Mouse (Mus musculus): ENCODE measurements around the gene Pde6d. TPM values are rescaled to one million over a fixed set of nuclear protein-coding genes. Genes with fewer than 3 reads are reported as not detected.
A peak's percentile ranks its signal among the peaks of the same experiment; 100 is the strongest.
"Not testable (repeated sequence)": the region's sequence is repeated elsewhere in the genome, so short reads cannot be mapped to it uniquely, and the experiment has no call there.

The Pde6d gene
- total RNA-seq, 2 experiments from 2014 or later = 3.7 to 6.9 TPM

DNA sequence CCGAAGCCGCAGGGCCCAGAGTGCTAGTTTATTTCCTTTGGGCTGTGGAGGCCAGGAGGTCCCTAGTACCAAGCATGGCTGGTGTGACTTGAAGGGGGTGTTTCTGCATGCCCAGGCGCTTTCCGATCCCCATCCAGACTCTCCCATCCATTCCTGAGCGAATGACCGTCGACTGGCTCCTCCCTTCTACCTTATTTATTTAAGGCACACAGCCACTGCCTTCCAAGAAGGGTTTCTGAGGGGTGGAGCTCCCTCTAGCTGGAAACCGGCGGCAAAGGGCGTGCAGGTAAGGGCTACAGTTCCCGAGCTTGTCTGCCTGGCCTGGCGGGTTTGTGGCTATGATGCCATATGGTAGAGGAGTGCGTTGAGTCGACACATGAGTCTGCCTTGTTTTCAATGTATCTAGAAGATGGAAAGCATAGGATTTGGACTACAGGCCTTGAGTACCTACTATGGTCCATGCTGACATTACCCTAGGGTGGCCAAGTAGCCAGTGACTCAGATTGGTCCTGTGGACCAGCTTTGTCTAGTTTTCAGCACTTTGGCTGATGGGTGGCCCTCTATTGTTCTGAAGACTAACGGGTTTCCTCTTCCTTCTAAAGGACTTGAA is 53.8 kb downstream of the Pde6d start:
- ATAC-seq (replicated peaks; ENCODE audit: low FRiP score, poor library complexity, severe bottlenecking) = peak; percentile 39

DNA sequence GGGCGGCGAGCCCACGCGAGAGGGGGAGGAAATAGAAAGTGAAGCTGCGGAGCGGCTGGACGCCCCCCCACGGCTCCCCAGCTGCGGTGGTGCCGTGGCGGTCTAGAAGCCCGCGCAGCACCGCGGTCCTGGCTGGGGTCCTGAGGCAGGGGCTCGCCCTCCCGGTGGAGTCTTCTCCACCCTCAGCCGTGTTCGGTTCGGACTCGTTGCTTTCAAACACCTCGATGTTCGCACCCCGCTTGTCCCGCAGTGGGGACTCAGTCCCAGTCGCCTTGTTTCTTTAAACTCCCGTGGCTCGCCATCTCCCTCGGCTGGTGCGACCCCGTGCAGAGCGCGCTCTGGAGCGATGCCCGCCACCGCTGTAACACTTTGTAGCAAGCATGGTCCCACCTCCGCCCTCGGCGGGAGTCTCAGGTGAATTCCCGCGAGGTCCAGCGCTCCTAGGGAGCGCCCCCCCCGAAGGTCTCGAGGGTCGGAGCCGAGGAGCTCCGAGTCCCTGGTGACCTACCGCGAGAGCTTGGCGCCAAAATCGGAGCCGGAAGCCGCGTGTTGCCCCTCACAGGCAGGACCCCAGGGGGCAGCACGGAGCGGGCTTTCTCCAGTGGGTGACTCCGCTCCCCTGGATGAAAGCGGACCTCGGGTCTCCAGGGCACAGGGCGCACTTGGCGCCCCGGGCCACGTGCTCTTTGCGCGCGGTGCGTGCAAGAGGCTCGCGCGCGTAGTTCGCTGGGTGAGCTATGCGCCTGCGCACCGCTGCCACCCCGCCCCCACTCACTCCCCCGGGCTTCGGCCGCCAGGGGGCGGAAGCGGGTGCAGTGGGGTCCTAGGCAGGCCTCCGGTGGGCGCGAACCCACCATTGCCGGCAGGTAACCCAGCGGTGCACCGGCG is 54.6 kb downstream of the Pde6d start:
- ATAC-seq (replicated peaks; ENCODE audit: low FRiP score, poor library complexity, severe bottlenecking) = peak; percentile 29

DNA sequence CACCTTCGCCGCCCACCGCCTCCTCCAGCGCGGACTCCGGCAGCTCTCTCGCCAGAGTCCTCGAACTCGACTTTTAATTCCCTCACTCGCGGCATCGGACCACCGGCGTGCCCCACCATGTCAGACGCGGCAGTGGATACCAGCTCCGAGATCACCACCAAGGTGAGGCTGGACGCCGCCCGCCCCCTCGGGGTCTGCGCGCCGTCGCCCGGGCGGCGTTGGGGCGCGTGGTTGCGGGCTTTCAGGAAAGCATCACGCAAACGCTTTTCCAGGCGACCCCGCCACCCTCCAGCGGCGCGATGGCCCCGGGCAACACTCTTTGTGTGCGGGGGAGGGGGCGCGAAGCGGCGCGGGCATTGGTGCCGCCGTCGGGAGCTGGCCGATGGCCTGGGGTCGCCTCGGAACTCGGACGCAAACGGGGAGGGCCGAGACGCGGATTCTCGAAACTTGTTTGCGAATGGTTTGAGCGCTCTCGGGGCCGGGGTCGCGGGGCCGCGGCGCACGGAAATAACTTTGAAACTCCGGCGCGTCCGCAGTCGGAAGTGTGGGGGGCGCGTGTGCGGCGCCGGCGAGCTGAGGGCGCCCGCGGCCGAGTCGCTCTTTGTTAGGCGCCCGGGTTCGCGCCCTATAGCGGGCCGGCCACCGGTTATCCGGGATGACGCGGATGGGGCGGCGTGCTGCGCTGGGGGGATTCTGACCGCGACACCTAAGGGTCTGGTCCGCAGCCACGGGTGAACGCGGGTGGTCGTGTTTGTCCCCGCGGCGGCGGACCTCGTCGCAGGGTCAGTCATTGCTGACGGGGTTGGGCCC is 55.4 kb downstream of the Pde6d start:
- ATAC-seq (replicated peaks; ENCODE audit: low FRiP score, poor library complexity, severe bottlenecking) = no peak

DNA sequence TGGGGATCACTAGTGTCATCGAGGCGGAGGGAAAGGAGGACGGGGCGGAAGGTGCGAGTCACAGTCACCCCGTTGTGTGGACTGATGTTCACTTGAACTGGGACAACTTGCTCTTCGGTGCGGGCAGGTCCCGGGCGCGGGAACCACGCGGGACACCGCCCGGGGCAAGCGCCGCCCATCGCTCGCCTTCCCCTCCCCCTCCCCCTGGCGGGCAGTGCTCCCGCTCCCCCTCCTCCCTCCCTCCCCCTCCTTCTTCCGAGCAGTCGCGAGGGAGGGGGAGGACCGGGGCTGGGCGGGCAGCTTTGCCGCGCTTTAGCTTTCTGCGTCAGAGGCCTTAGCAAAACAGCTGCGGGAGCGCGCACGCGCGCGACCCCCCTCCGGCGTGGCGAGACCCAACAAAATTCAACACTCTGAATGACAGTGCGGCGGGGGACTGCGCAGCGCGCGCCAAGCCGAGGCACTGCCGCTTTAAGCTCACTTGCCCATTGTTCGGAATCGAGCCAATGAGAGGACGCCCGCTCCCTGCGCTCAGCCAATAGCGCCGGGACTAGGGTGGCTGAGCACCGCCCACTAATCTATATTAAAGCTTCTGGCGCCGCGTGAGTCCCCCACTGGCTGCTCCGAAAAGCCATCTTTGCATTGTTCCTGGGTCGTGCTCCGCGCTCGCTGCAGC is 56.2 kb downstream of the Pde6d start, which contains the start of gene Ptma:
Ptma (plus strand) TSS at position 611 of the 673 bp plus-strand sequence.
- ATAC-seq (replicated peaks; ENCODE audit: low FRiP score, poor library complexity, severe bottlenecking) = peak; percentile 60

DNA sequence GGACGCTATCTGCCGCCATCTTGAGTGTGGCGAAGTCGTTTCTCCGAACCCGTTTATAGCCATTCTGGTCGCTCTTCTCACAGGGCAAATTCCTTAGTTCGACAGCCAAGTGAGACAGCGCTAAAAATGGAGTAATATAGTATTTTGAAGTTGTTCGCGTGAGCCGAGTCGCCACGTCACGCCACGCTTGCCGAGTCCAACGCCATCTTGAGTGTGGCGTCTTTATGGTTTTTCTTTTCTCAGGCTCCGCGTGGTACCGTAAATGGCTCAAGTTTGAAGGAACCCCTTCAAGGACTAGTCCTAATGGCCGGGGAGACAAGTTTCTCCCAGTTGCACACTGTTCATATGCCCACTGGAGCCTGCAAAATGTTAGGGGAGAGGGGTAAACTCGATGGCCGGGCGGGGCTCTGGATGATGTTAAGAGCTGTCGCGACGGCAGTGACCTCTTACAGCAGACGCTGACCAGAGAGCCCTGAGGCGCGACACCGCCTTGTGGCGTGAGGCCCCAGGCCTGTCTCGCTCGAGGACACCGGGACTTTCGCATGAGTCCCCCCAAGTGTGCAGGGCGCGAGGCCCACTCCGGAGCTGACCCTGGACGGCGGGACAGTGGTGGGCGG is 56.8 kb downstream of the Pde6d start:
- peak; percentile 51 for ATAC-seq (replicated peaks; ENCODE audit: low FRiP score, poor library complexity, severe bottlenecking)

DNA sequence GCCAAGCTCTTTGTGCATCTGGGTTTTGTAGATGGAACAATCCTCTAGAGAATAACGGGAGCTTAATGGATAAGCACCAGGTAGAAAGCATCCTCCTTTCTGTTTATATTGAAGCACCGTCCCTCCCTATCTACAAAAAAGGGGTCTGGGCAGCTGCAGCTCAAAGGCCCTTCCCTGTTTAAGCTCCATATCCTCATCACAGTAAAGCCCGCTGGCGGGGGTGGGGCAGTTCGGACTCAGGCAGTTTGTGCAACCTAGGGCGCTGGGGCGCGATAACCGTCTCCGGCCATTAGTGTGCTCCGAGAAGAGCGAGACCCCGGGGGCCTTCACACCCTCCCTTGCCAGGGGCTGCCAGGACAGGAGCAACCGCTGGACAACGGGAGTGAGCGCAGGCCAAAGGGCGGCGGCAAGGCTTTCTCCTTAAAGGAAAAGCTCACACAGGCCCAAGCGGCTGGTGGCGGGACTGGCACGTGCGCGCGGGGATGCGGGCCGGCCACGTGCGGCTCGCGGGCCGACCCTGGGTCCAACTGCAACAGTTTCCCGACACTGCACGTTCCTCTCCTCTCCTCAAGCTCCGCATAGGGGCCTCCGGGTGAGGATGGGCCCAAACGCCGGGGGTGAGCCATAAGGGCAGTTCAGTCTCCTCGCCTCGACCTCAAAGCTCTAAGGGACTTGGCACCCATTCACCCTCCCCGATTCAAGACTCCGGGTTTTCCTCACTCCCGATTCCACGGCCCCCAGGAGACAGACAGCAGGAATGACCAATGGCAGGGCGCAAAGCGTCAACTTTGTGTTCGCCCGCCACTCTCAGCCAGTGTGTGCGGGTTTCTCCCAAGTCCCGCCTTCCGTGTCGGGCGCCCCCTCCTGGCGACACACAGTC is 57.6 kb downstream of the Pde6d start:
- ATAC-seq (replicated peaks; ENCODE audit: low FRiP score, poor library complexity, severe bottlenecking) = peak; percentile 62

DNA sequence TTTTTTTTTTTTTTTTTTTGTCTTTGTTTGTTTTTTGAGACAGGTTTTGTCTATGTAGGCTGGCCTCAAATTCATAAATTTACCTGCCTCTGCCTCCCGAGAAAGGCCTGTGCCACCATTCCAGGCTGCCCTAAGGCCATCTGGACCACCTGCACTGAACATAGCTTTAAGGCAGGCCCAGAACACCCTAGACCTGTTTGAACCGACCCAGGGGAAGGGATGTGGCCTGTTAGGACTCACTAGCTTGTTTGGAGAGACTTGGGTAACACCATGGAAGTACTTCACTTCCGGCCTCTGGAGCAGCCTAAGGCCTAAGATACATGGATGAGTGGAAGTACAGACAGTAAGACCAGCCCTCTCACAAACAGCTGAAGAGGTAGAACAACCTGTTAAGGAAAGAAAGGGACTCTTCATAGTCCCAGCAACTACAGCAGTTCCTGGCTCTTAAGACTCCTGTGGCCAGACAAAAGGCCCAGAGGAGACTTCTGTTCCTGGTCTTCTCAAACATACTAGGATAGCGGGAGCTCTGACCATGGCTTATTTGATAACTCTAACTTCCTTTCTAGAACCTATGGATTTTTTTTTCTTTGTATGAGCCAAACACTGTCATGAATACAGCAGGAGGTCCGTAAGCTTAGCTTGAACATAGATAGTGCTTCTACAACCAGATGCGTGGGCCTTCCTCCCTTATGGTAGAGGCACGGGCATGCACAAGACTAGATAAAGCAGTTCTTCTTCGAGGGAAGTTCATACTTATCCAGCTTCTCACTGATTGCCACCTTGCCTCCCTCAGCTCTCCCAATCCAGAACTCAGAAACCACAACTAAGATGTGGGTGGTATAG is 58.4 kb downstream of the Pde6d start:
- no peak for ATAC-seq (replicated peaks; ENCODE audit: low FRiP score, poor library complexity, severe bottlenecking)

DNA sequence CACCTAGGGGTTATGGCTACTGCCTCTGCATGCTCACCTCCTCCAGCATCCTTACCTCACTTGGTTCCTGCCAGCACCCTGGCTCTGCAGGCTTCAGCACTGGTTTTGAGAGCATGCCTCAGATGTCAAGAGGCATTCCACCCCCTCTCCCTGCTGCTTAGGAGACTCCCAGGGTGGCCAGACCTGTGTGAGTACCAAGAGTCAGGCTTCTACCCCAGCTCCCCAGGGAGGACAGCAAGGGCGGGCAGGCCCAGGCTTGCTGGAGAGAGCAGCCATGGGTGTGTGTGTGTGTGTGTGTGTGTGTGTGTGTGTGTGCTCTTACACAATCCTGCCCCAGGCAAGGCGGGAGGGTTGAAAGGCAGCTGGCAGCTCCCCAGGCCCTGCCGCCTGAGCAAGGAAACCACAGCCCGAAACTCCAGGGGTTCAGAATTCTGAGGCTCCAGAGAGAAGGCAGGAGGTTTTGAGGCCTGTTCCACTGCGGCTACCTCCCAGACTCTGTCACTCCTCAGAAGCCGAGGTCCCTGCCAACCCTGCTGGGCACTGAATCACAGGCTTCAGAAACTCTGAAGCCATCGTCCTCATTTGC is 60.0 kb downstream of the Pde6d start:
- no peak for ATAC-seq (replicated peaks; ENCODE audit: low FRiP score, poor library complexity, severe bottlenecking)

DNA sequence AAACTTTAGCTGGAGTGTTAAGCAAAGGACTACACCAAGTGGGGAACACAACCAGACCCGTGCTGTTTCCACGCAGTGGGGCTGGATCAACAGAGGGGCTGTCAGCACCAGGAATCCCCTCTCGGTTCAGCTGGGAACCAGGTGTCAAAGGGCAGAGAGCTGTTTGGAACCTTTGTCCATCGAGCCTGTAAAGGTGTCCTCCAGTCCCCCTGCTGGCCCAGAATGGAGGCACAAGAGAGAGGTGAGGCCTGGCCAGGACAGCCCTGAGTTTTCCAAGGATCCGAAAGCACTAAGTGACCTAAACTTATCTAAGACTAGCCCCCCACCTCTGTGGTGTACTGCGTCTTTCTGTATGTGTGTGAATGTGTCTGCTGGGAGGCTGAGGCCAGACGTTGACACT is 62.1 kb downstream of the Pde6d start:
- ATAC-seq (replicated peaks; ENCODE audit: low FRiP score, poor library complexity, severe bottlenecking) = 0 out of 2 replicates have a peak, but pooled peaks have one; percentile 18

DNA sequence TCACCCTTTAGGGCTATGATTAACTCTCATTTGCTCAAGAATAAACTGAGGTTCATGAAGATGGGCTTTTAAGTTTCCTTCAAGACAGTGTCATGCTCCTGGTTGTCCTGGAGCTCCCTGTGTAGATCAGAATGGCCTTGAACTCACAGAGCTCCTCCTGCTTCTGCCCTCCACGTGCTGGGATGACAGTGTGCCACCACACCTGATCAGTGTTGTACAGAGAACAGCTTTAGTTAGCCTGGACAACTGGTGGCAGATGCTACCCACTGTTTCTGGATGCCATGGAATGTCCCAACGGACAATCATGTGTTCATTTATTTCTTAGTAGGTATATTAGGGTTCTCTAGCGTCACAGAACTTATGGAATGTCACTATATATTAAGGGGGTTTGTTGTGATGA is 65.4 kb downstream of the Pde6d start:
- no peak for ATAC-seq (replicated peaks; ENCODE audit: low FRiP score, poor library complexity, severe bottlenecking)

DNA sequence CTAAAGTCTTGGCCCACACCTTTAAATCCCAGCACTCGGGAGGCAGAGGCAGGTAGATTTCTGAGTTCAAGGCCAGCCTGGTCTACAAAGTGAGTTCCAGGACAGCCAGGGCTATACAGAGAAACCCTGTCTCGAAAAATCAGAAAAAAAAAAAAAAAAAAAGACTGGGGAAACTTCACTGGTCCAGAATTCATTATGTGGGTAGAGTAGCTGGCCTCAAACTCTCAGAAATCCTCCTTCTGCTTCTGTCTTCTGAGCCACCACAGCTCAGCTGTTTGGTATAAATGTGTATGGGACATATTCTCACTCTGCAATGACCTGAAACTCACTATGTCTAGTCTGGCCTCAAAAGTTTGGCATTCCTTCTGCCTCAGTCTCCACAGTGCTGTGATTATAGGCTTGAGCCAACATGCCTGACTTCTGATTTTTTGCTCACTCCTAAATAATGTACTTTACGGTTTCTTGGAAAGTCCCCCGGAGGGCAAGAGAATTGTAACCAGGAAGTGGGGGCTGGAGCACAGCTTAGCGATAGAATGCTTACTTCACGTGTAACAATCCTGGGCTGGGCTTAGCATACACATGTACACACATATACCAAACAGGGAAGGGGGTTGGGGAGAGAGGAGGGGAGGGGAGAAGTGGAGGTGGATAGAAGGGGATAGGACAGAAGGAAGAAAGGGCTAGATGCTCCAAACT is 66.6 kb downstream of the Pde6d start:
- ATAC-seq (replicated peaks; ENCODE audit: low FRiP score, poor library complexity, severe bottlenecking) = no peak

DNA sequence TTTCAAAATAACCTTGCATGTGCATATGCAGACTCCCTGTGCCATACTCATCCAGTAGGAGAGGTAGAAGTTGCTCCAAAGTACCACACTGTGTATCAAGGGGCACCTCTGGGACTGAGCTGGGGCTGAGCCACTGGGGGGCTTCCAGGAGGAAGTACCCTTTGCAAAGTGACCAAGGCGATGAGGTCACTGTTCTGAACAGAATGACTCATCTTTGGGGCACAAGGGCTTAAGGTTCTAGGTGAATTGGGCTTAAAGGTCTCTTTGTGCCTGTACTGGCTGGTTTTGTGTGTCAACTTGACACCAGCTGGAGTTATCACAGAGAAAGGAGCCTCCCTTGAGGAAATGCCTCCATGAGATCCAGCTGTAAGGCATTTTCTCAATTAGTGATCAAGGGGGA is 69.4 kb downstream of the Pde6d start:
- not testable (repeated sequence) for ATAC-seq (replicated peaks; ENCODE audit: low FRiP score, poor library complexity, severe bottlenecking)

DNA sequence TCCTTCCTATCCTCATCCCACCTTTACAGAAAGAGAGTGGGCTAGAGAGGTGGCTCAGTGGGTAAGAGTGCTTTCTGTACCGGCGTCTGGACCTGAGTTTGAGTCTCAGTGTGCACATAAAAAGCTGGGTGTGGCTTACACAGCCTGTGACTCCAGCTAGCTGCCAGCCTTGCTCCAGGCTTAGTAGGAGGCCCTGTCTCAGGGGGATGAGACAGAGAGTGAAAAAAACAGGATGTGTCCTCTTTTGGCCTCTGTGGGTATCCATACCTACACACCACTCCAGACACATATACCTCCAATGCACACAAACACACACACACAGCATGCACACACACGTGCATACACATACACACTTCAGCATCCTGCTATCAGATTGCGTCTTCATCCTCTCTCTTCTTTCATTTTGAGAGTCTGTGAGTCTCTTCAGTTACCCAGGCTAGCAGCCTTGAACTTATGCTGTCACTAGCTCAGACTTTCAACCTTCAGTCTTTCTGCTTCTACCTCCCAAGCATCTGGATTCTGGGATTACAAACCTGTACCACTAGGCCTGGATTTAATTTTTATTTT is 70.2 kb downstream of the Pde6d start:
- ATAC-seq (replicated peaks; ENCODE audit: low FRiP score, poor library complexity, severe bottlenecking) = no peak

DNA sequence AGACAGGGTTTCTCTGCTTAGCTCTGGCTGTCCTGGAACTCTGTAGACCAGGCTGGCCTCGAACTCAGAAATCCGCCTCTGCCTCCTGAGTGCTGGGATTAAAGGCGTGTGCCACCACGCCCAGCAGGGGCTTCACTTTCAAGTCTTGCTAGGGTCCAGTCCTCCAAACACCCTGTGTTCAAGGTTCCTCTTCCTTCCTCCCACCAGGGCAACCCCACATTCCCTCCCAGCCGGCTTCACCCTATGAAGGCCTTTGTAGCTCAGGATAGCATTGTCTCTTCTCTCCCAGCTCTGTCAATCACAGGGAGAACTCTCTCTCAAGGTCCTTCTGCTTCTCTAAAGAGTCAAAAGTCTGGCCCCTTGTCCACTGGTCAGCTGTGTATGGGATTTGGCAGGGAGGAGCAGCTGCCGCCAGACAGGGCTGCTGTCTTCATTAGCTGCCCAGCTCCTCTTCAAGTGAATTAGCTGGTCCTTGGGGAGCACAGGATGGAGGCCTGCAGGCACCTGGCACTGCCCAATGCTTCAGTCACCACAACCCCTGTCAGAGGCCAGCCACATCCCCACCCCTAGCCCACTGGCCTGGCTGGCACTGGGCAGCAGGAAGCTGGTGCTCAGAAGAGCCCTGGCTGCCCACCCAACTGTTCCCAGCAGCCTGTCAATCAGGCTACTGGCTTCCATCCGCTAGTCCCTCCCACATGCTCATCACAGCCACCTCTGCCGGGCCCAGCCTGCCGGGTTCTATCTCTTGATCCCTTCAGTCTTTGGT is 71.6 kb downstream of the Pde6d start:
- no peak for ATAC-seq (replicated peaks; ENCODE audit: low FRiP score, poor library complexity, severe bottlenecking)

DNA sequence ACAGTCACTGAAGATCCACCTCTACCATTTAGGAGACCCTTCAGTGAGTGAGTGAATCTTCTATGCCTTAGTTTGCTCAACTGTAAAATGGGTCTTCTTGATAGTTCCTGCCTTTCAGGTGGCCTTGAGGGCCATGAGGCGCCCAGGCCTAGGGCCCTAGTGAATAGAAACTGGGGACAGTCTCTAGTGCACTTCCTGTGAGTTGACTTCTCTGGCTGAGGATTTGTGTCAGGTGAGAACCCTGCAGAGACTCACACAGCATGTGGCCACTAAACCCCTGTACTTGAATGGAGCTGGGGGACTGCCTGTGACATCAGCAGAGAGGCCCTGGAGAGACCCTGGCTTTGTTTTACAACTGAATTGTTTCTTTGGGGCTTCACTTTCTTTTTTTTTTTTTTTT is 72.2 kb downstream of the Pde6d start:
- ATAC-seq (replicated peaks; ENCODE audit: low FRiP score, poor library complexity, severe bottlenecking) = no peak

DNA sequence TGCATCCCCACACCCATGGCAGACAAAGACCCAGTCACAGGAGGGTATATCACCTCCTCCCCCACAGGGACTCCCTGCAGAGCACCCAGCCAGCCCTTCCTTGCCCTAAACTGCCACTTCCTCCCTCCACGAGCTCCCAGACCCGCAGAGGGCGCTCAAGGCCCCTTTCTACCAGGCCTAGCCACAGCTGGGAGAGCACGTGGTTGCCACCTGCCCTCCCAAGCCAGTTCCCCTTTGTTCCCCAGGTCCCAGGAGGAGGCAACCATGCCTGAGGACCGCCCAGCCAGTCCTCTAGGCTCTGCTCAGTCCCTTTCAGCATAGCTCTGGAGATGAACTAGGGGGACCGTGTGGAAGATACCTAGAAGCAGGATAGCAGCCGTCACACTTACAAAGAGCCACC is 73.0 kb downstream of the Pde6d start:
- ATAC-seq (replicated peaks; ENCODE audit: low FRiP score, poor library complexity, severe bottlenecking) = peak; percentile 79

All from erythroblast, adult 5-6 weeks (primary cell).